Mouse (Mus musculus) adrenal gland, adult (tissue): ENCODE data around the gene Lin7c.

Experiments used
- DNase-seq, 2 experiments: peaks; one replicate each; pipeline ENCODE4 v3.0.0; 2022 to 2023; ENCODE audit warnings: low spot score in 1 of 2; ENCODE audit not compliant: inconsistent age in 2 of 2

The Lin7c gene

DNA sequence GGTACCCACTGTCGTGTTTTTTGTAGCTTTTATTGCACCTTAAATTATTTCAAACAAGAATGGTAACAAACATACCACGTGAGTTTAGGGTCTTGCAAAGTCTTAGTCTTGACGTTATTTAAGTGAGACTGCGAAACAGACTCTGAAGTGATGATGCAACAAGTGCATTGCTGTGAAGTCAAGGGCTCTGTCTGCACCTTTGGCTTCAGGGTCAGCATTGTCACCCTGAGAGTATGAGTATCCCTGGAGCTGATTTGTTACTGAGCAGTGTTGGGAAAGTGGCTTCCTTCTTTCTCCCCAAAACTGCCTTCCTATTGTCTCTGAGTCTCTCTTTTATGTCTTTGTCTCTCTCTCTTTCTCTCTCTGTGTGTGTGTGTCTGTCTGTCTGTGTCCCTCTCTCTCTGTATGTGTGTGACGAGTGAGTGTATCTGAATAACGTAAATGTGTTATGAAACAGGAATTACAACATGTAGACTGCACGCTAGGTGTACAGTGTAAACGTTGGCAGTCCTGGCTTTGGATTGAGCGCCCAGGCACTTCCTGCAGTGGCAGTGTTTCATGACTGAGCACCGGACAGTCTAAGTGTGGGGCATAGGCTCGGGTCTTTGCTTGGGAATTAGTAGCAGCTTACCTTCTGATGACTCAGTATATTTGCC lies 45.2 kb downstream of the Lin7c start:
- peak in 1 of 2 experiments; percentile 79 for DNase-seq

DNA sequence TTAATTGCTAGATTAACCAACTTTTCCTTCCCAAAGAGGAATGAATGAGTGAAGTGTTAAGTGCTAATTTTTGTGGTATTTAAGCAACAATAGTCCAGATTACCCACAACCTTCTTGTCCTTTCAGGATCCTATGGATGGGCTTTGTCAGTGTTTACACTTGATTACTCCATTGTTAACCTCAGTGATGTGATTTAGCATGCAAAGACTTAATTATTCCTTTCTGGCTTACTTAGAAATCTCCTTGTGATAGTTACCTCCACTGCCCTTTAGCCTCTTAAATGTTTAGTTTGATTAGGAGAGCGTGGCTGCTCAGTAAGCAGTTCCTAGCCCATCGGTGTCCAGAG lies 45.7 kb downstream of the Lin7c start:
- peak in 1 of 2 experiments; percentile 57 for DNase-seq

DNA sequence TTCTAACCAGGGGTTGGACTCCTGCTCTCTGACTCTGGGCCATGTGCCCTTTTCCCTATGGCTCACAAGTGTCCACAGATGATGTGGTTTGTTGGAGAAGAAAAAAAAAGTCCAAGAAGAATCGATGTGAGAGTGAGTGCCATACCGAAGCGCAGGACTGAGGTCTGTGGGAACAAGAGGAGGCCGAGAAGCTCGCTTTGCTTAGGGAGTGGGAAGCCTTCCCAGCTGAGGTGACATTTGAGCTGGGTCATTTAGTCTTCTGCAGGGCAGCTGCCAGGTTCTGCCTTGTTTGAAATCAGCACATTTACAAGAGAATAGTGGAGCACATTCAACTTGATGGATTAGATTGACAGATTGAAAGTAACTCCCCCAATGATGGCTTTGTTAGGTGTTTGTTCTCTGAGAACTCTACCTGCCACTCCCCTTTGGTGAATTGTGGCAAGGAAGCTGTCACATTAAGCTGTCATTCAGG lies 51.4 kb downstream of the Lin7c start:
- DNase-seq, result peak in 1 of 2 experiments; percentile 56

DNA sequence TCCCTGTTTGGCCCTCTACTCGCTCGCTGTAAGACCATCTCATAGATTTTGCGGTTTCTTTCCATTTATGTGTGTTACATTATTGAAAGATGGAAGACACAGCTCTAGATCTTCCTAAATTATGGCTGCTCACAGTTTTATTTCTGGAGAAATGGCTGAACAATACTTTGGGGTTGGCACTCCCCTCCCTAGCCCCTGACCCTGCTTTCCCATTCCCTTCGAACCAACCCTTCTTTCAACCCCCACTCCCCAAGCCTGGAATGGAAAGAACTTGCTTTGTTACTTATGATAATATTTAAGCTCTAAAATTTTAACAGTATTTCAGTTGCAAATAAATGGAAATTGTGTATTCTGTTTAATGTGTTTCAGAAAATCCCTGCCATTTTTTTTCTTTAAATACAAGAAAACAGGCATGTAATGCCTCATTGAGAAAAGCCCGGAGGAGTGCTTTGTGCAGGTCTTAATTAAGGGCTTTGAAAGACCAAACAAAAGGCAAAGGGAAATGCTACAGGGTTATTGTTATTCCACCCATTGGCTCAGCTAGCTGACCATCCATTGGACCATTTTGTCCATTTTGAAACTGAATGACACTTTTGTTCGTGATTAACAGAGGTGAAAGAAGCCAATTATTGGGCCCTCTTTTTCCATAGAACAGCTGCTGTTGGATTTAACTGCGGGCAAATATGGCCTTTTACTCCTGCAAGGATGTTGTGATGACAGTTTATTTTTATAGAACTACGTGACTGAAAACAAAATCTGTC lies 52.3 kb downstream of the Lin7c start:
- no peak for DNase-seq

DNA sequence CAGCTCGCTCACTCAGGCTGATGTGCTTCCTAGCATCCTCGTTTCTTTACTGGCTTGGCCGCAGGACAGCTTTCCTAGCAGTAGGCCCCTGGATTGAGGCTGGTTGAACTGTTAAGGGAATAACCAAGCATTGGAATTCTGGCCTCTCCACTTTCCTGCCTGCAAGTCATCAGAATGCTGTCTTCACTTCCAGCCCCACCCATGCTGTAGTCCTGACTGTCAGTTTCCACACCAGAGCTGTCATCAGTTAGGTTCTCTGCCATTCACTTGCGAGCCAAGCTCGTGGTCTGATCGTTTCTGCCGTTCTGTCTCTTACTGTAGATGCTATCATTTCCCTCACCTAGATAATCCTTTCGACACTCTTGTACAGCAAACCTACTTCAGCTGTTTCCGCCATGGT lies 54.3 kb downstream of the Lin7c start:
- DNase-seq, result peak in 1 of 2 experiments; percentile 32

DNA sequence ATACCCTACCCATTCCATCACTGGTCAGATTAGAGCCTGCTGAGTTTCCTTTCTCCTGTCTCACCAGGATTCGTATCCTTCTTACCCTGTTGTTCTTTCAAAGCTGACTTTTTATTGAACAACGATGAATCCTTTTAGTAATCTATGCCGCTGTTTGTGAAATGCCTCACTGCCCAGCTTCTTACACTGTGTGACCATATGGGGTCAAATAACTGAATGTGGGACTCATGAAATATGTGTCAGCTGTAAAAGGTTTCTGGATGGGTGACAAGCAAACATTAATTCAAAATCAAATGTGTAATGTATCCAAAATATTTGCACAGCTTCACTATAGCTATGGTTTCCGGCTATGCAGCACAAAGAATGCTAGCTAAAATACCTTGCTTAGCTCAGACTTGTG lies 54.9 kb downstream of the Lin7c start:
- DNase-seq, result no peak

DNA sequence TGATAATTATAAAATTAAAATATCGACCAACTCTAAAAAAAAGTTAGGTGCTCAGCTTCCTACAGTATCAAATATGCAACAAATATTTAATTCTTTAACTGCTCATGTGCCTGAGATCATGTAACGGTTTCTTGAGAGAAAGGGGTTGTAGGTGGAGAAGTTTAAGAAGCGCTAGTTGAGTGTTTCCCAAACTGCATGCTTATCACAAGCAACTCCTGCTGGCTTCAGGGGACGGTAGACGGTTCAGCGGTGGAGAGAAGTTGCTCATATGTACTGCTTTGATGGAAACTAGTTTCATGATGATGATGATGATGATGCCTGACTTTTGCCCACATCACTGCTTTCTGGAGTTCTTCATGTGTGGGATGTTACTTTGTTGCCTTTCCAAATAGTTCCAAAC lies 55.8 kb downstream of the Lin7c start:
- DNase-seq, result no peak

DNA sequence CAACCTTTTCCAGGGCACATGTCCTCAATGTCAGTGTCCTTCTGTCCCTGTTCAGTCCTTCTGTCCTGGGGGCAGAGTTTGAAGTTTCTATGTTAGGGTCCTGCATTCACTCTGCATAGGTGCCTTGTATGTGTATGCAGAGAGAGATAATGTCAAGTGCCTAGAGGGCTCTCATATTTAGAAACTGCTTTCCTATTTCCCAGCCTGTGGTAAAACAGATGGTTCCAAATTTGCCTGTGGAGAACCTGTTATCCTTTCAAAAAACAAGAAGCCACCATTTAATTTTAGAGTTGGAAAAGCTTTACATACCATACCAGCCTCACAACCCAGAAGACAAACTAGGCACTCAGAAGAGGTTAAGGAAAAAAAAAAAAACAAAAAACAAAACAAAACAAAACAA lies 58.9 kb downstream of the Lin7c start:
- no peak for DNase-seq

DNA sequence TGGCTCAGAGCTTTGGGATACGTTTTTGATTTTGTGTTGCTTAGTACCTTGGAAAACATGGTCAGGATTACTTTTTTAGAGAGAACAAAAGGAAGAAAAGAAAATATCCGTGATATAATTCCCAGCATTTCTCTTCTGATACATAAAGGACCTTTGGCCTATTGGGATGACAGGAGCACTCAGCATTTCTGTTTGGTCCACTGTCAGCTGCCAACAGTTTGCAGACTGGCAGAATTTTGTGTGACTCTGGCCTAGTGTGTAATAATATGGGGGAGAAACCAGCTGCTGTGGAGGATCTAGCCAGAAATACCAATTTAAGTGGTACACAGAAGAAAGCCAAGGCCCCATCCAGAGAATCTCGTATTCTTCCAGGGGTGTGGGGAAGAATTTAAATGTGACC lies 59.7 kb downstream of the Lin7c start:
- DNase-seq, result peak in 1 of 2 experiments; percentile 35
